Mouse (Mus musculus) neural tube, embryonic 12.5 days (tissue): ENCODE measurements at regions not wholly inside any gene's neighbourhood (a gene's known extent, or its start where the extent isn't known, plus 50 kb on each side); places are given as distances from the start of the nearest gene placed in this dataset.
A peak's percentile ranks its signal among the peaks of the same experiment; 100 is the strongest.

Source experiments
- ATAC-seq: fragments of 200-750 bp; cut with Nextera tagmentation; 2 replicates; pipeline ENCODE4 v1.8.0; 2017; ENCODE audit warnings: low read depth, mild to moderate bottlenecking, moderate TSS enrichment, moderate library complexity; ENCODE audit not compliant: low FRiP score
- H3K27ac ChIP-seq: fragments of 300-500 bp; sonication (generic); 2 replicates; pipeline ENCODE4 v1.5.1; 2016
- H3K27me3 ChIP-seq: fragments of 300-500 bp; sonication (generic); replicated peaks from 2 replicates; pipeline ENCODE4 v1.6.1; 2016; ENCODE audit warnings: mild to moderate bottlenecking
- H3K36me3 ChIP-seq: fragments of 300-500 bp; sonication (generic); 2 replicates; pipeline ENCODE4 v1.6.1; 2016; ENCODE audit warnings: mild to moderate bottlenecking
- H3K4me1 ChIP-seq: fragments of 300-500 bp; sonication (generic); 2 replicates; pipeline ENCODE4 v1.6.1; 2016
- H3K4me2 ChIP-seq: fragments of 300-500 bp; sonication (generic); replicated peaks from 2 replicates; pipeline ENCODE4 v1.6.1; 2016; ENCODE audit warnings: mild to moderate bottlenecking
- H3K4me3 ChIP-seq: fragments of 300-500 bp; sonication (generic); 2 replicates; pipeline ENCODE4 v1.5.1; 2016
- H3K9ac ChIP-seq: fragments of 300-500 bp; sonication (generic); 2 replicates; pipeline ENCODE4 v1.6.1; 2016; ENCODE audit warnings: mild to moderate bottlenecking
- H3K9me3 ChIP-seq: fragments of 300-500 bp; sonication (generic); 2 replicates; pipeline ENCODE4 v1.6.1; 2016; ENCODE audit warnings: mild to moderate bottlenecking
- WGBS: fragments of 180-500 bp; shearing (Covaris S2); methylation state at CpG from one replicate; pipeline ENCODE4 v1.1.7; 2016; 5-methylcytosine and 5-hydroxymethylcytosine counted together

GRCm38 (mm10) chr9:61105550-61106280 is 266.5 kb upstream of the Tle3 start:
- Histone ChIP-seq H3K4me3 (no peak overlapping the region), H3K9me3 (no peaks in the 10 kb centered on the region)
- no peak for ATAC-seq

GRCm38 (mm10) chr9:61109519-61110285 is 262.5 kb upstream of the Tle3 start:
- no peak overlapping the region for H3K27ac ChIP-seq
- 85% methylated on average over 5 of the region's 5 CpGs for WGBS
- ATAC-seq: no peak
- H3K4me3 ChIP-seq: no peak overlapping the region
- H3K4me1 ChIP-seq: peaks cover 31% of the 10 kb centered on the region
- no peak overlapping the region; the same call in 1 of the 2 replicates for H3K4me2 ChIP-seq
- H3K9me3 ChIP-seq: no peaks in the 10 kb centered on the region
- H3K27me3 ChIP-seq: peaks cover 3% of the 10 kb centered on the region; the same call in 1 of the 2 replicates
- no peak overlapping the region for H3K9ac ChIP-seq
- no peaks in the 10 kb centered on the region for H3K36me3 ChIP-seq

More at GRCm38 (mm10) chr9:61105550-61106280, 266.5 kb upstream of the Tle3 start:
- H3K27ac ChIP-seq: no peak overlapping the region
- 86% methylated on average over 15 of the region's 15 CpGs for WGBS
- H3K4me2 ChIP-seq: no peak overlapping the region
- no peak overlapping the region for H3K9ac ChIP-seq
- H3K36me3 ChIP-seq: no peaks in the 10 kb centered on the region
- peaks cover 15% of the 10 kb centered on the region for H3K27me3 ChIP-seq
- H3K4me1 ChIP-seq: peaks cover 19% of the 10 kb centered on the region; the same call in 1 of the 2 replicates

GRCm38 (mm10) chr9:61111206-61111605 is 261.0 kb upstream of the Tle3 start:
- ATAC-seq: 0 out of 2 replicates have a peak, but pooled peaks have one; percentile 38
- Histone ChIP-seq H3K36me3 (no peaks in the 10 kb centered on the region), H3K4me1 (peaks cover 38% of the 10 kb centered on the region), H3K9ac (no peak overlapping the region), H3K9me3 (no peaks in the 10 kb centered on the region), H3K4me2 (peak overlapping the region; percentile 40), H3K4me3 (no peak overlapping the region), H3K27ac (no peak overlapping the region), H3K27me3 (no peaks in the 10 kb centered on the region; the same call in 1 of the 2 replicates)
- 29% methylated on average over 7 of the region's 7 CpGs for WGBS

- H3K9ac ChIP-seq: no peak overlapping the region
- no peaks in the 10 kb centered on the region for H3K36me3 ChIP-seq
- H3K4me1 ChIP-seq: peaks cover 40% of the 10 kb centered on the region
- peak; percentile 90 for ATAC-seq
- no peak overlapping the region for H3K27ac ChIP-seq
- H3K4me3 ChIP-seq: no peak overlapping the region
- H3K4me2 ChIP-seq: peak overlapping the region; percentile 40
- no peaks in the 10 kb centered on the region; the same call in 1 of the 2 replicates for H3K27me3 ChIP-seq
- 28% methylated on average over 19 of the region's 19 CpGs for WGBS
- no peaks in the 10 kb centered on the region for H3K9me3 ChIP-seq
Observed at GRCm38 (mm10) chr9:61111733-61112415, 260.3 kb upstream of the Tle3 start.

- H3K4me3 ChIP-seq: no peak overlapping the region
- no peak for ATAC-seq
- no peaks in the 10 kb centered on the region for H3K9me3 ChIP-seq
- no peak overlapping the region for H3K9ac ChIP-seq
- H3K4me1 ChIP-seq: peaks cover 20% of the 10 kb centered on the region
- WGBS: 91% methylated on average over 3 of the region's 3 CpGs
- peaks cover 3% of the 10 kb centered on the region; the same call in 1 of the 2 replicates for H3K27me3 ChIP-seq
- no peak overlapping the region for H3K4me2 ChIP-seq
- no peak overlapping the region for H3K27ac ChIP-seq
- no peaks in the 10 kb centered on the region for H3K36me3 ChIP-seq
Observed at GRCm38 (mm10) chr9:61119252-61119651, 252.9 kb upstream of the Tle3 start.

- no peak for ATAC-seq
- H3K27ac ChIP-seq: no peak overlapping the region
- 83% methylated on average over 3 of the region's 3 CpGs for WGBS
Observed at GRCm38 (mm10) chr9:61120531-61120930, 251.6 kb upstream of the Tle3 start.

GRCm38 (mm10) chr9:61120931-61121391 is 251.2 kb upstream of the Tle3 start:
- no peak overlapping the region for H3K4me3 ChIP-seq

More at GRCm38 (mm10) chr9:61120531-61120930, 251.6 kb upstream of the Tle3 start:
- no peak overlapping the region for H3K4me2 ChIP-seq
- H3K4me3 ChIP-seq: no peak overlapping the region
- H3K27me3 ChIP-seq: peaks cover 3% of the 10 kb centered on the region; the same call in 1 of the 2 replicates
- H3K9me3 ChIP-seq: no peaks in the 10 kb centered on the region
- H3K36me3 ChIP-seq: no peaks in the 10 kb centered on the region
- no peak overlapping the region for H3K9ac ChIP-seq
- peaks cover 20% of the 10 kb centered on the region for H3K4me1 ChIP-seq

GRCm38 (mm10) chr9:61123431-61123830 is 248.7 kb upstream of the Tle3 start:
- no peaks in the 10 kb centered on the region for H3K36me3 ChIP-seq
- no peak overlapping the region for H3K4me2 ChIP-seq
- H3K27me3 ChIP-seq: peaks cover 6% of the 10 kb centered on the region; the same call in 1 of the 2 replicates
- H3K27ac ChIP-seq: no peak overlapping the region
- H3K9me3 ChIP-seq: no peaks in the 10 kb centered on the region
- peaks cover 11% of the 10 kb centered on the region for H3K4me1 ChIP-seq
- no peak for ATAC-seq
- H3K4me3 ChIP-seq: no peak overlapping the region
- no peak overlapping the region for H3K9ac ChIP-seq

More at GRCm38 (mm10) chr9:61120931-61121391, 251.2 kb upstream of the Tle3 start:
- peaks cover 15% of the 10 kb centered on the region for H3K4me1 ChIP-seq
- H3K4me2 ChIP-seq: no peak overlapping the region
- H3K9ac ChIP-seq: no peak overlapping the region
- H3K27me3 ChIP-seq: peaks cover 3% of the 10 kb centered on the region; the same call in 1 of the 2 replicates
- no peak overlapping the region for H3K27ac ChIP-seq
- ATAC-seq: no peak
- 45% methylated on average over 10 of the region's 10 CpGs for WGBS
- no peaks in the 10 kb centered on the region for H3K36me3 ChIP-seq
- H3K9me3 ChIP-seq: no peaks in the 10 kb centered on the region

GRCm38 (mm10) chr9:61125769-61126168 is 246.4 kb upstream of the Tle3 start:
- H3K27me3 ChIP-seq: peaks cover 6% of the 10 kb centered on the region; the same call in 1 of the 2 replicates
- H3K27ac ChIP-seq: no peak overlapping the region
- 58% methylated on average over 7 of the region's 7 CpGs for whole genome bisulfite sequencing

GRCm38 (mm10) chr9:61128077-61128476 is 244.1 kb upstream of the Tle3 start:
- ATAC-seq: no peak
- 68% methylated on average over 2 of the region's 2 CpGs for WGBS
- no peak overlapping the region for H3K9ac ChIP-seq
- peaks cover 6% of the 10 kb centered on the region for H3K4me1 ChIP-seq
- H3K4me3 ChIP-seq: no peak overlapping the region
- no peak overlapping the region for H3K27ac ChIP-seq
- H3K9me3 ChIP-seq: no peaks in the 10 kb centered on the region
- H3K4me2 ChIP-seq: no peak overlapping the region
- 0 out of 2 replicates have a peak, but pooled peaks cover 3% of the 10 kb centered on the region for H3K27me3 ChIP-seq
- H3K36me3 ChIP-seq: no peaks in the 10 kb centered on the region

More at GRCm38 (mm10) chr9:61125769-61126168, 246.4 kb upstream of the Tle3 start:
- Histone ChIP-seq H3K9ac (no peak overlapping the region), H3K4me1 (peaks cover 14% of the 10 kb centered on the region), H3K9me3 (no peaks in the 10 kb centered on the region), H3K36me3 (no peaks in the 10 kb centered on the region), H3K4me3 (no peak overlapping the region), H3K4me2 (no peak overlapping the region)
- ATAC-seq: no peak

GRCm38 (mm10) chr9:61129186-61129585 is 243.0 kb upstream of the Tle3 start:
- no peak overlapping the region for H3K27ac ChIP-seq
- H3K27me3 ChIP-seq: 0 out of 2 replicates have a peak, but pooled peaks cover 3% of the 10 kb centered on the region
- H3K4me3 ChIP-seq: no peak overlapping the region
- 68% methylated on average over 5 of the region's 5 CpGs for WGBS
- H3K9ac ChIP-seq: no peak overlapping the region
- H3K36me3 ChIP-seq: no peaks in the 10 kb centered on the region
- no peak overlapping the region for H3K4me2 ChIP-seq
- no peaks in the 10 kb centered on the region for H3K9me3 ChIP-seq
- ATAC-seq: no peak
- H3K4me1 ChIP-seq: peaks cover 6% of the 10 kb centered on the region
